Mouse (Mus musculus) T-helper 17 cell (primary cell): Measurements from ENCODE around the gene Rybp.

Source experiments
- in situ Hi-C, 2 experiments: fragments of 300-600 bp; cut with MboI, MseI; formaldehyde crosslinking; loops; 1 replicate in 1 of 2; 2 replicates in 1 of 2; pipeline ENCODE4 v1.15.1; 2025; ENCODE audit warnings: high pct_unique_total_duplicates in 2 of 2

Rybp gene

DNA sequence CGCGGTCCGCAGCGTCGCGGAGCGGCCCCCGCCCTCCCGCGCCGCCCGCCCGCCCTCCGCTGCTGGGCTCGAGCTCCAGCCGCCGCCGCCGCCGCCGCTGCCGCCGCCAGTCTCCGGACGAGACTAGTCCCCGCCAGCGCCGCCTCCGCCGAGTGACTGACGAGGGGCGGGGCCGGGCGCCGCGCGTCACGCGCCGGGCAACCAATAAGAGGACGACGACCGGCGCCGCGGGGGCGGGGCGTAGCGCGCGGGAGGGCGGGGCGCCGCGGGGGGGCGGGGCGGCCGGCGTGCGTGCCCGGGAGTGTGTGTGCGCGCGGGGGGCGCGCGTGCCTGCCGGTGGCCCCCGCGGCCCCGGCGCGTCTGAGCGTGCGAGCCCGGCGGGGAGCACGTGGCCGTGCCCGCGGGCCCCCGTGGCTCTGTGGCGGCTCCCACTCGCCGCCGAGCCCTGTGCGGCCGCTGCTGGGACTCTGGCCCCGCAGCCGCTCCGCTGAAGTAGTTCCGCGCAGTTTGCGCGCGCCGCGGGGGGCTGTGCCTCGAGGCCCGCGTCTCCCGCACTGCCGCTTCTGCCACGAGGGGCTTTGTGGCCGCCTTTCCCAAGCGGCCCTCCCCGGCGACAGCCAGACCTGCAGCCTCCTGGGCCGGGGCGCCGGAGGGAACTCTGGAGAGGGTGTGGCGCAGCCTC is at the start of gene Rybp:
TSS of gene Rybp (minus strand) at position 152 of the 682 bp plus-strand sequence.
- in situ Hi-C loops, result loop anchor here (10.0 to 25.0 kb wide), 2 partner anchors 547 to 1175 kb away; partner anchors contain the start of gene Ppp4r2 (in 2 of the 2)

GRCm38 (mm10) chr6:100336591-100337148 is 49.4 kb upstream of the Rybp start:
- in situ Hi-C loops, result no loop called here

GRCm38 (mm10) chr6:100335506-100336144 is 48.3 kb upstream of the Rybp start:
- in situ Hi-C loops, result no loop called here

DNA sequence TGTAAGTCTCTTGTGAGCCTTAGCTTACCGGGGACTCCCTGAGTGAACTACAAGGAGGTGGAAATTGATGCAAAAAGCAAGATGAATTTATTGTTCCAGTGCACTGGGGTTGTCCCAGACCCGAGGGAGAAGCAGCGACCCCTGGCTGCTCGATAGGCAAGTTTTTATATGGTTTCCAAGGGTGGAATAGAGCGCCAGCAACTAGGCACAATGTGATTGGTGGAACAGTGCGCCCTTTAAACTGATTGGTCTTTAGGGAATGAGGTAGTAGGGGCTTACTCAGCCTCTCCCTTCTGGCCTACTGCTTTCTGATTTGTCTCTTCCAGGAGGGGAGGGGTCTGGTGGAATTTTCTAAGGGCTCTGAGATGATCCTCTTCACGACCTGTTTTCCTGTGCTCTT is 46.5 kb upstream of the Rybp start:
- in situ Hi-C loops, result no loop called here

DNA sequence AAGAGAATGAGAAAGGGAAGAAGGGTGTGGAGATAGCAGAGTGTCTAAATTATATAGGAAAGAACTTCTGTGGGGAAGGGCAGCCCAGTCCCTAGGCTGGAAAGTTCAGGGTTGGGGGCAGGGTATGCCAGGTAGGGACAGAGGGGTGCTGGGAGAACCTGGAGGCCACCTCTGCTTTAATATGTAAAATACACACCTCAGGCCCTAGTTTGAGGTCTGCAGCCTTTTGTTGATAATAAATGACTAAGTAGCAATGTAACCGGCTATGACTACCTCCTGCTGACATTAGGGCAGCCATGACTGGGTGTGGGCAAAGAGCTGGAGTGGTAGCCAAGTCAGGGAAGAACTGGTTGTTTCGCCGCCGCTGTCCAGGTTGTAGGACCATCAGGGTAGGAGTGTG is 45.2 kb upstream of the Rybp start:
- in situ Hi-C loops, result no loop called here

DNA sequence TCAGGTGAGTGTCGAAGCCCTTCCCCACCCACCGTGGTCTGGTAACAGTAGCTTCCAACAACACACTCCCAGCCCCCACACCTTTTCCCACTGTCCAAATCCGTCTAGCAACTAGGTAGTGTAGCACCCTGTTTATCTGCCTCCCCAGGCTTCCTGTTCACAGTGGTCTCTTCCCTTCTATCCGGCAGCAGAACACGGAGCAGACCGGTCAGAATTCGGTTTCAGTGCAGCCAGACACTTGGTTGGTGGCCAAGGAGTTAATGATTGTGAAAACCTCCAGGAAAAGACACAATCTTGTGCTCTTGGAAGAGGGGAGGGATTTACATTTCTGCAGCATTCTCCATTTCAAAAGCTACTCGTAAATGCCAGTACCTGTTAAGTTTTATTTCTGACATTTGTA is 44.3 kb upstream of the Rybp start:
- in situ Hi-C loops, result no loop called here

DNA sequence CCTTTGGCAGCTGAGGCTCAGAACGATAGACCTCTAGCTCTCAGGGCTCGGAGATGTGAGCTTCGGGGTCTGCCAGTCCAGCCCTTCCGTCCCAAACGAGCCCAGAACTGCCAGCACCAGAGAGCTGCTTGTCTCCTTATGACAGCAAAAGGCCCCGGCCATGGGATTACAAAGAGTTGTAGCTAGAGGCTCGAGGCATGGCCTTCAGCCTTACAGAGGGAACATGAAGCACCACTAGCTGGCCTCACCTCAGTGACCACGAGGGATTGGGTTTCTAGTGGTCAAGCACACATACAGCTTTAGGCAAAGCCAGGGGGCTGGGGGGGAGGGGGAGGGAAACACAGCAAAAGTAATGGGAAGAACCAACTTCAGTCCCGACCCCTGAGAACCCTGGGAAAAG is 43.8 kb upstream of the Rybp start:
- in situ Hi-C loops, result no loop called here

DNA sequence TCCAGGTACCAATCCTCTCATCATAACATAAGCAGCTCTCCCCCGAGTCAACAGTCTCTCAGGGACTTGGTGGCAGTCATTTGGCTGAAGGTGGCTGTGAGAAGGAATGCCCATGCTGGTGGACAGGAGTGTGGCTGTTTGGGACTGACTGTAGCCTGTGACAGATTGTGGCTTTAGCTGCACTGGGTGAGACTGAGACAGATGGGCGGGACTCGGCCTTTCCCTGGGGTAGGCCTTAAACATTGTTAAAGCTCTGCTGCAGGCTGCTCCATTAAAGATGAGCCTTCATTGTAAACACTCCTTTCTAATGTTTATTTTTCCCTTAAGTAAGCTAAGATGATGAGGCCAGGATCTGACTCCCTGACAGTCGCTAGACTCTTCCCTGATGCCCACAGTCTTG is 42.3 kb upstream of the Rybp start:
- in situ Hi-C loops, result loop anchor here in 1 of 2 experiments (10.0 kb wide), 1 partner anchor 1605 kb away; no protein-coding TSS in a partner anchor

- in situ Hi-C loops, result loop anchor here in 1 of 2 experiments (10.0 kb wide), 1 partner anchor 1602 kb away; no protein-coding TSS in a partner anchor
Observed at GRCm38 (mm10) chr6:100327050-100327449, 39.8 kb upstream of the Rybp start.

DNA sequence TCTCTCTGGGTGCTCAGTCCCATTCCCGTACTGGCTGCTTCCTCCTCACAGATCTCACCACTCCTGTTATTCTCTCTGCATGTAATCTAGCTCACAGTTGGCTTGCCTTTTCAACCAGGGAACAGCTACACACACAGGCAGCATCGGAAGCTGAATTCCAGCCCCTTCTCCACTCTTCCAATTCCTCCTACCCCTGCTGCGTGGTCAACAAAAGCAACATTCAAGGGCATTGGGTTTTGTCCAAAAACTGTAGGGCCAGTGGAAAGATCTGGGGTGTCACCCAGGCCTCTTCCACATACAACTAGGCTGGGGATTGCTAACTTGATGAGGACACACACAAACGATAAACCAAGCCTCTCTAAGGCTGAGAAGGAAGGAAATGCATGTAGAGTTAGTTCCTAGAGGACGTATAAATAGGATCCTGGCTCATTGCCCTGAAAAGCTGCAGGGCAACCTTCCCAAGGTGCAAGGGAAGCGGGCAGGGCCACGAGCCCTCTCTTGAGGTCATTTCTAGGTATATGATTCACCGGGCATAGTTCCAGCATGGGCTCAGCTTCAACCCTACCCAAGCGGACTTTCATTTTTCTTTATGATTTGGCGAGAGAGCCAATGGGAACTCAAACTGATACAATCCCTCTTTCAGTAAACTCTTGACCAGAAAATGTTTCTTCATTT is 36.6 kb upstream of the Rybp start:
- in situ Hi-C loops, result loop anchor here in 1 of 2 experiments (10.0 kb wide), 1 partner anchor 1599 kb away; no protein-coding TSS in a partner anchor

- in situ Hi-C loops, result loop anchor here in 1 of 2 experiments (10.0 kb wide), 1 partner anchor 1598 kb away; no protein-coding TSS in a partner anchor
Observed at GRCm38 (mm10) chr6:100322561-100322960, 35.3 kb upstream of the Rybp start.

- in situ Hi-C loops, result loop anchor here in 1 of 2 experiments (10.0 kb wide), 1 partner anchor 1597 kb away; no protein-coding TSS in a partner anchor
Observed at GRCm38 (mm10) chr6:100322145-100322544, 34.9 kb upstream of the Rybp start.

GRCm38 (mm10) chr6:100314201-100314600 is 26.9 kb upstream of the Rybp start:
- in situ Hi-C loops, result no loop called here

GRCm38 (mm10) chr6:100311167-100311566 is 23.9 kb upstream of the Rybp start:
- in situ Hi-C loops, result no loop called here

DNA sequence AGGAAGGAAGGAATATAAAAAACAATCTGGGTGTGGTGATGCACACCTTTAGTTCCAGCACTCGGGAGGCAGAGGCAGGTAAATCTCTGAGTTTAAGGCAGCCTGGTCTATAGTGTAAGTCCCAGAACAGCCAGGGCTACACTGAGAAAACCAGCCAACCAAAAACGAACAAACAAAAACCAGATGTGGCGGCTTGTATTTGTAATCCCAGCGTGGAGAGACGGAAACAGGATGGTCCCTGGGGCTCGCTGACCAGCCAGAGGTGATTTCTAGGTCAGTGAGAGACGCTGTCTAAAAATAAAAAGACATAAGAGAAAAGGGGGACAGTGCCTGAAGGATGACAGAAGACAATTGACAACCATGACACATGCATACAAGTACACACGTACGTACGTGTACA is 17.5 kb upstream of the Rybp start:
- in situ Hi-C loops, result no loop called here

- in situ Hi-C loops, result no loop called here
Observed at GRCm38 (mm10) chr6:100301410-100302108, 14.3 kb upstream of the Rybp start.

DNA sequence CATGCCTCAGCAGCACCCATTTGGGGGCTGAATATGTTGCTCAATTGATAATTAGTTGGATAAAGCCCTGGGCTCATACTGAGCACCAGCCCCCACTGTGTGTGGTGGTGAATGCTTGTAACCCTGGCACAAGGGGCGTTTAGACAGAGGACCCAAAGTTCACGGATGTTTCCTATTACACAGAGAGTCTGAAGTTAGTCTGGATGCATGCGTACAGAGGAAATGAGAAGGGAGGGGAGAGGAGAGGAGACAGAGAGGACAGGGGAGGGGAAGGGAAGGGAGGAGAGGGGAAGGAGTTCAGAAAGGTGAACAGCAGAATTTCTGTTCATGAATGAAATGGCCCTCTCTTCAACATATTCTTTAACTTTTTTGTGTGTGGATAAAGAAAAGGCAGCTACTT is 13.5 kb upstream of the Rybp start:
- in situ Hi-C loops, result no loop called here

- in situ Hi-C loops, result loop anchor here in 1 of 2 experiments (25.0 kb wide), 1 partner anchor 1187 kb away; no protein-coding TSS in a partner anchor
Observed at GRCm38 (mm10) chr6:100298945-100299344, 11.7 kb upstream of the Rybp start.

DNA sequence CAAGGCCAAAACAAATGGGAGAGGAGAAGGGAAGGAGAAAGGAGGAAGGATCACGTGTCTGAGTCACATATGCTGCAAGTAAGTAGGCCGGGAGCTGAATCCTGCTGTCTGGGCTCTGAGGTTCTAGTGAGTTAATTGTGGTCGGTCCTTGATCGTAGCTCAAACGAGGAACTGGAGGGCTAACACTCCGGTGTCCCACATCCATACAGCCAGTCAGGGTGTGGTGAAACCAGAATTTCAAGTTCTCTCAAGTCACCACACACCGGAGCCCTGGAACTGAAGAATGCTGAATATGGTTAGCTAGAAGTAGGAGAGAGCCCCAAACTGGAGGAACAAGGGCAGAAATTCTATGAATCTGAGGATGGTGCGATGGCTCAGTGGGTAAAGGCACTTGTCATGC is 10.3 kb upstream of the Rybp start:
- in situ Hi-C loops, result loop anchor here in 1 of 2 experiments (25.0 kb wide), 1 partner anchor 1185 kb away; no protein-coding TSS in a partner anchor

GRCm38 (mm10) chr6:100292411-100292810 is 5.1 kb upstream of the Rybp start:
- in situ Hi-C loops, result loop anchor here in 1 of 2 experiments (25.0 kb wide), 1 partner anchor 1180 kb away; no protein-coding TSS in a partner anchor

- in situ Hi-C loops, result loop anchor here (10.0 to 25.0 kb wide), 2 partner anchors 546 to 1177 kb away; partner anchors contain the start of gene Ppp4r2 (in 2 of the 2)
Observed at GRCm38 (mm10) chr6:100289058-100289457, 1.8 kb upstream of the Rybp start.
